Mouse (Mus musculus) 416B (cell line): ENCODE data around the gene Rnaset2b.
"Not testable (repeated sequence)": the region's sequence is repeated elsewhere in the genome, so short reads cannot be mapped to it uniquely, and the experiment has no call there.

Experiments
- DNase-seq: peaks from one replicate; pipeline ENCODE4 v3.0.0; 2011; ENCODE audit warnings: low read depth

The Rnaset2b gene

GRCm38 (mm10) chr17:6980144-6980543 lies 9.7 kb downstream of the Rnaset2b start:
- DNase-seq: not testable (repeated sequence)

GRCm38 (mm10) chr17:6986118-6986517 lies 15.7 kb downstream of the Rnaset2b start:
- DNase-seq: peak; percentile 24

- DNase-seq: not testable (repeated sequence)
Observed at GRCm38 (mm10) chr17:6995504-6995903, 25.1 kb downstream of the Rnaset2b start.

- DNase-seq: not testable (repeated sequence)
Observed at GRCm38 (mm10) chr17:6996826-6997225, 26.4 kb downstream of the Rnaset2b start.

GRCm38 (mm10) chr17:6997778-6998490 lies 27.5 kb downstream of the Rnaset2b start:
- DNase-seq: not testable (repeated sequence)

GRCm38 (mm10) chr17:7001790-7002585 lies 31.6 kb downstream of the Rnaset2b start:
- DNase-seq: not testable (repeated sequence)

- DNase-seq: not testable (repeated sequence)
Observed at GRCm38 (mm10) chr17:7003392-7003791, 33.0 kb downstream of the Rnaset2b start.

- not testable (repeated sequence) for DNase-seq
Observed at GRCm38 (mm10) chr17:7005646-7006045, 35.2 kb downstream of the Rnaset2b start.

GRCm38 (mm10) chr17:7008885-7009284 lies 38.5 kb downstream of the Rnaset2b start:
- DNase-seq: not testable (repeated sequence)

- DNase-seq: not testable (repeated sequence)
Observed at GRCm38 (mm10) chr17:7009440-7009839, 39.0 kb downstream of the Rnaset2b start.

- DNase-seq: peak; percentile 2
Observed at GRCm38 (mm10) chr17:7009901-7010300, 39.5 kb downstream of the Rnaset2b start.

GRCm38 (mm10) chr17:7014190-7014589 lies 43.8 kb downstream of the Rnaset2b start:
- not testable (repeated sequence) for DNase-seq

GRCm38 (mm10) chr17:7025257-7025656 lies 54.8 kb downstream of the Rnaset2b start, which contains the start of gene Gm1604a:
TSS of gene Gm1604a (plus strand) at chr17:7025568.
- not testable (repeated sequence) for DNase-seq

GRCm38 (mm10) chr17:7025764-7026346 lies 55.4 kb downstream of the Rnaset2b start:
- DNase-seq: not testable (repeated sequence)

GRCm38 (mm10) chr17:7030204-7030603 lies 59.8 kb downstream of the Rnaset2b start:
- not testable (repeated sequence) for DNase-seq

GRCm38 (mm10) chr17:7030622-7031174 lies 60.3 kb downstream of the Rnaset2b start:
- not testable (repeated sequence) for DNase-seq

GRCm38 (mm10) chr17:7033192-7034166 lies 63.0 kb downstream of the Rnaset2b start:
- DNase-seq: not testable (repeated sequence)
